Mouse (Mus musculus): ENCODE measurements around the gene Mpp1. TPM values are rescaled to one million over a fixed set of nuclear protein-coding genes. Genes with fewer than 3 reads are reported as not detected.

Mpp1 gene
- polyA plus RNA-seq, 1 experiment from 2014 or later = 26.0 TPM

- no peak for ATAC-seq (ENCODE audit: low FRiP score, low read depth)
- Histone ChIP-seq H3K36me3 (no peaks in the 10 kb centered on the region), H3K27me3 (no peaks in the 10 kb centered on the region), H3K4me1 (no peaks in the 10 kb centered on the region), H3K9me3 (no peaks in the 10 kb centered on the region), H3K4me2 (replicated peaks) (no peak overlapping the region), H3K4me3 (no peak overlapping the region), H3K27ac (replicated peaks) (no peak overlapping the region), H3K9ac (replicated peaks) (no peak overlapping the region)
These were observed 3.9 kb downstream of the Mpp1 start for GRCm38 (mm10) chrX:75126893-75127292.

GRCm38 (mm10) chrX:75125606-75126005, 5.2 kb downstream of the Mpp1 start:
- H3K4me1 ChIP-seq = no peaks in the 10 kb centered on the region
- 78% methylated on average over 3 of the region's 3 CpGs for WGBS
- no peak overlapping the region for H3K4me2 ChIP-seq (replicated peaks)
- H3K9me3 ChIP-seq = no peaks in the 10 kb centered on the region
- no peaks in the 10 kb centered on the region for H3K27me3 ChIP-seq
- H3K27ac ChIP-seq (replicated peaks) = no peak overlapping the region
- H3K36me3 ChIP-seq = no peaks in the 10 kb centered on the region
- ATAC-seq (ENCODE audit: low FRiP score, low read depth) = no peak
- no peak overlapping the region for H3K9ac ChIP-seq (replicated peaks)
- no peak overlapping the region for H3K4me3 ChIP-seq

GRCm38 (mm10) chrX:75115550-75115949, 15.3 kb downstream of the Mpp1 start:
- Histone ChIP-seq H3K27ac (replicated peaks) (no peak overlapping the region), H3K4me3 (no peak overlapping the region), H3K9me3 (no peaks in the 10 kb centered on the region), H3K4me1 (no peaks in the 10 kb centered on the region), H3K4me2 (replicated peaks) (no peak overlapping the region), H3K36me3 (no peaks in the 10 kb centered on the region), H3K27me3 (no peaks in the 10 kb centered on the region), H3K9ac (replicated peaks) (no peak overlapping the region)
- ATAC-seq (ENCODE audit: low FRiP score, low read depth) = no peak

GRCm38 (mm10) chrX:75102293-75102692, 28.5 kb downstream of the Mpp1 start:
- no peaks in the 10 kb centered on the region for H3K27me3 ChIP-seq
- peaks cover 47% of the 10 kb centered on the region for H3K36me3 ChIP-seq
- H3K4me1 ChIP-seq = no peaks in the 10 kb centered on the region
- no peaks in the 10 kb centered on the region for H3K9me3 ChIP-seq
- H3K4me3 ChIP-seq = no peak overlapping the region
- 91% methylated on average over 6 of the region's 6 CpGs for WGBS
- ATAC-seq (ENCODE audit: low FRiP score, low read depth) = no peak
- no peak overlapping the region for H3K9ac ChIP-seq (replicated peaks)
- H3K4me2 ChIP-seq (replicated peaks) = no peak overlapping the region
- H3K27ac ChIP-seq (replicated peaks) = no peak overlapping the region

GRCm38 (mm10) chrX:75098799-75099198, 32.0 kb downstream of the Mpp1 start:
- Histone ChIP-seq H3K36me3 (peaks cover 31% of the 10 kb centered on the region; the same call in 1 of the 2 replicates), H3K4me3 (no peak overlapping the region), H3K4me1 (no peaks in the 10 kb centered on the region), H3K9ac (replicated peaks) (no peak overlapping the region), H3K4me2 (replicated peaks) (no peak overlapping the region), H3K27me3 (no peaks in the 10 kb centered on the region), H3K9me3 (no peaks in the 10 kb centered on the region), H3K27ac (replicated peaks) (no peak overlapping the region)
- WGBS = 91% methylated on average over 8 of the region's 8 CpGs
- no peak for ATAC-seq (ENCODE audit: low FRiP score, low read depth)

GRCm38 (mm10) chrX:75096163-75096770, 34.5 kb downstream of the Mpp1 start:
- H3K27ac ChIP-seq (replicated peaks) = no peak overlapping the region
- H3K27me3 ChIP-seq = no peaks in the 10 kb centered on the region
- H3K9ac ChIP-seq (replicated peaks) = peak overlapping the region; percentile 56
- peak overlapping the region; percentile 55 for H3K4me2 ChIP-seq (replicated peaks)
- H3K36me3 ChIP-seq = peaks cover 18% of the 10 kb centered on the region; the same call in 1 of the 2 replicates
- 20% methylated on average over 23 of the region's 23 CpGs for WGBS
- H3K4me1 ChIP-seq = no peaks in the 10 kb centered on the region
- H3K4me3 ChIP-seq = peak overlapping the region; percentile 53
- ATAC-seq (ENCODE audit: low FRiP score, low read depth) = 0 out of 2 replicates have a peak, but pooled peaks have one; percentile 0
- no peaks in the 10 kb centered on the region for H3K9me3 ChIP-seq

- peak within 1 kb of the TSS; percentile 53 for H3K4me3 ChIP-seq
- peak; percentile 99 for ATAC-seq (ENCODE audit: low FRiP score, low read depth)
- no peaks in the 10 kb centered on the region for H3K27me3 ChIP-seq
- peak within 1 kb of the TSS; percentile 55 for H3K4me2 ChIP-seq (replicated peaks)
- no peak within 1 kb of the TSS for H3K27ac ChIP-seq (replicated peaks)
- 23% methylated on average over 29 of the region's 29 CpGs for WGBS
- H3K36me3 ChIP-seq = peaks cover 15% of the 10 kb centered on the region; the same call in 1 of the 2 replicates
- H3K9ac ChIP-seq (replicated peaks) = peak within 1 kb of the TSS; percentile 56
- no peaks in the 10 kb centered on the region for H3K4me1 ChIP-seq
- H3K9me3 ChIP-seq = no peaks in the 10 kb centered on the region
These were observed 35.2 kb downstream of the Mpp1 start, which contains the start of gene Dkc1 for GRCm38 (mm10) chrX:75095369-75096162. Gene Dkc1, plus strand, starts transcription at chrX:75095854.

- H3K36me3 ChIP-seq = no peaks in the 10 kb centered on the region
- no peak for ATAC-seq (ENCODE audit: low FRiP score, low read depth)
- no peaks in the 10 kb centered on the region for H3K4me1 ChIP-seq
- WGBS = 29% methylated on average over 1 of the region's 1 CpGs
- H3K27me3 ChIP-seq = no peaks in the 10 kb centered on the region
- no peak overlapping the region for H3K9ac ChIP-seq (replicated peaks)
- no peak overlapping the region for H3K4me2 ChIP-seq (replicated peaks)
- no peaks in the 10 kb centered on the region for H3K9me3 ChIP-seq
- H3K4me3 ChIP-seq = no peak overlapping the region
- no peak overlapping the region for H3K27ac ChIP-seq (replicated peaks)
These were observed 45.2 kb downstream of the Mpp1 start for GRCm38 (mm10) chrX:75085654-75086053.

GRCm38 (mm10) chrX:75084774-75085508, 45.9 kb downstream of the Mpp1 start, which contains the start of gene Gab3:
Gene Gab3, minus strand, starts transcription at chrX:75085458.
- 11% methylated on average over 9 of the region's 17 CpGs for WGBS

GRCm38 (mm10) chrX:75083982-75084773, 46.6 kb downstream of the Mpp1 start:
- Histone ChIP-seq H3K36me3 (no peaks in the 10 kb centered on the region), H3K9me3 (no peaks in the 10 kb centered on the region), H3K4me3 (peak overlapping the region; percentile 49), H3K4me1 (no peaks in the 10 kb centered on the region), H3K27ac (replicated peaks) (no peak overlapping the region), H3K9ac (replicated peaks) (peak overlapping the region; percentile 44), H3K4me2 (replicated peaks) (peak overlapping the region; percentile 54), H3K27me3 (no peaks in the 10 kb centered on the region)
- peak; percentile 76 for ATAC-seq (ENCODE audit: low FRiP score, low read depth)
- 27% methylated on average over 26 of the region's 26 CpGs for WGBS

More at GRCm38 (mm10) chrX:75084774-75085508, 45.9 kb downstream of the Mpp1 start, which contains the start of gene Gab3:
- no peak within 1 kb of the TSS for H3K27ac ChIP-seq (replicated peaks)
- H3K36me3 ChIP-seq = no peaks in the 10 kb centered on the region
- peak within 1 kb of the TSS; percentile 49 for H3K4me3 ChIP-seq
- H3K4me1 ChIP-seq = no peaks in the 10 kb centered on the region
- H3K9me3 ChIP-seq = no peaks in the 10 kb centered on the region
- H3K9ac ChIP-seq (replicated peaks) = peak within 1 kb of the TSS; percentile 44
- ATAC-seq (ENCODE audit: low FRiP score, low read depth) = peak; percentile 87
- H3K4me2 ChIP-seq (replicated peaks) = peak within 1 kb of the TSS; percentile 54
- H3K27me3 ChIP-seq = no peaks in the 10 kb centered on the region

- ATAC-seq (ENCODE audit: low FRiP score, low read depth) = no peak
- Histone ChIP-seq H3K4me2 (replicated peaks) (no peak overlapping the region), H3K27ac (replicated peaks) (no peak overlapping the region), H3K9ac (replicated peaks) (no peak overlapping the region), H3K36me3 (no peaks in the 10 kb centered on the region), H3K4me1 (no peaks in the 10 kb centered on the region), H3K27me3 (no peaks in the 10 kb centered on the region), H3K4me3 (no peak overlapping the region), H3K9me3 (no peaks in the 10 kb centered on the region)
- 55% methylated on average over 2 of the region's 2 CpGs for WGBS
These were observed 48.5 kb downstream of the Mpp1 start for GRCm38 (mm10) chrX:75082351-75082750.

Measured in midbrain, embryonic 12.5 days (tissue).